Mouse (Mus musculus) monocyte, adult 5-6 weeks (primary cell): ENCODE measurements around the gene Insr. TPM values are rescaled to one million over a fixed set of nuclear protein-coding genes. Genes with fewer than 3 reads are reported as not detected.
"Not testable (repeated sequence)": the region's sequence is repeated elsewhere in the genome, so short reads cannot be mapped to it uniquely, and the experiment has no call there.

ENCODE experiments used
- ATAC-seq: fragments of 153-309, 156-312 bp; replicated peaks from 2 replicates; pipeline ENCODE4 v1.8.0; 2017; ENCODE audit warnings: mild to moderate bottlenecking; ENCODE audit not compliant: low TSS enrichment, insufficient number of reproducible peaks, severe bottlenecking, poor library complexity, low FRiP score
- total RNA-seq: library from RNA; stranded (forward); fragments of 200-1000, 200-491, 200-594 nt; gene quantifications from 3 replicates; pipeline ENCODE4 v1.2.3, GENCODE M21; 2017

Insr gene
- 11.7 to 14.2 TPM (median 12.6 TPM) in 3 replicates for total RNA-seq

GRCm38 (mm10) chr8:3278934-3279720 is at the start of gene Insr:
TSS of gene Insr (minus strand) at chr8:3279617.
- peak; percentile 94 for ATAC-seq

- peak; percentile 20; the same call in 1 of the 2 replicates for ATAC-seq
These were observed 48.3 kb upstream of the Insr start for GRCm38 (mm10) chr8:3327538-3328245.

- no peak for ATAC-seq
These were observed 47.6 kb upstream of the Insr start for GRCm38 (mm10) chr8:3327056-3327455.

GRCm38 (mm10) chr8:3324253-3324652 is 44.8 kb upstream of the Insr start:
- no peak for ATAC-seq

- not testable (repeated sequence) for ATAC-seq
These were observed 39.9 kb upstream of the Insr start for GRCm38 (mm10) chr8:3319267-3319666.

GRCm38 (mm10) chr8:3316585-3316984 is 37.2 kb upstream of the Insr start:
- no peak for ATAC-seq

- ATAC-seq = no peak
These were observed 34.9 kb upstream of the Insr start for GRCm38 (mm10) chr8:3314345-3314744.

GRCm38 (mm10) chr8:3313843-3314242 is 34.4 kb upstream of the Insr start:
- 0 out of 2 replicates have a peak, but pooled peaks have one; percentile 50 for ATAC-seq

- not testable (repeated sequence) for ATAC-seq
These were observed 34.0 kb upstream of the Insr start for GRCm38 (mm10) chr8:3313417-3313816.

- ATAC-seq = no peak
These were observed 32.1 kb upstream of the Insr start for GRCm38 (mm10) chr8:3311482-3311881.

GRCm38 (mm10) chr8:3309636-3310035 is 30.2 kb upstream of the Insr start:
- ATAC-seq = no peak

GRCm38 (mm10) chr8:3308205-3308800 is 28.9 kb upstream of the Insr start:
- not testable (repeated sequence) for ATAC-seq

- no peak for ATAC-seq
These were observed 22.7 kb upstream of the Insr start for GRCm38 (mm10) chr8:3302131-3302530.

GRCm38 (mm10) chr8:3299322-3299721 is 19.9 kb upstream of the Insr start:
- no peak for ATAC-seq

- ATAC-seq = no peak
These were observed 6.4 kb upstream of the Insr start for GRCm38 (mm10) chr8:3285824-3286223.

GRCm38 (mm10) chr8:3284656-3285055 is 5.2 kb upstream of the Insr start:
- ATAC-seq = no peak

- ATAC-seq = no peak
These were observed 1.9 kb upstream of the Insr start for GRCm38 (mm10) chr8:3281296-3281695.

- no peak for ATAC-seq
These were observed 971 bp upstream of the Insr start for GRCm38 (mm10) chr8:3280266-3280910.

- ATAC-seq = no peak
These were observed 282 bp upstream of the Insr start for GRCm38 (mm10) chr8:3279721-3280077.
